Mouse (Mus musculus) MEL (cell line): ENCODE measurements at regions not wholly inside any gene's neighbourhood (a gene's known extent, or its start where the extent isn't known, plus 50 kb on each side); places are given as distances from the start of the nearest gene placed in this dataset.

Experiments used
- CTCF ChIP-seq, 3 experiments: IDR thresholded peaks in 2 of 3; conservative IDR thresholded peaks in 1 of 3; 2 replicates each; pipeline ENCODE4 v1.5.1; 2011 to 2012; ENCODE audit warnings: low read length in 3 of 3, low read depth in 2 of 3, mild to moderate bottlenecking in 2 of 3, improper control_type of control experiment in 1 of 3, inconsistent platforms in 1 of 3, mixed read lengths in 1 of 3, moderate library complexity in 1 of 3; ENCODE audit not compliant: control insufficient read depth in 1 of 3, insufficient read depth in 1 of 3, poor library complexity in 1 of 3, severe bottlenecking in 1 of 3
- EP300 ChIP-seq, 2 experiments: IDR thresholded peaks; 2 replicates each; pipeline ENCODE4 v1.6.1; 2011; ENCODE audit warnings: improper control_type of control experiment in 2 of 2, low read length in 2 of 2, low read depth in 1 of 2, mild to moderate bottlenecking in 1 of 2
- TCF12 ChIP-seq: IDR thresholded peaks from 2 replicates; pipeline ENCODE4 v1.6.1; 2014; ENCODE audit warnings: low read depth, mild to moderate bottlenecking, inconsistent platforms, low read length, improper control_type of control experiment, moderate library complexity
- ZC3H11A ChIP-seq: IDR thresholded peaks from 2 replicates; pipeline ENCODE4 v1.6.1; 2012; ENCODE audit warnings: low read depth, mild to moderate bottlenecking, inconsistent platforms, low read length, improper control_type of control experiment
- ZKSCAN1 ChIP-seq: IDR thresholded peaks from 2 replicates; pipeline ENCODE4 v1.6.1; 2012; ENCODE audit warnings: low read depth, mild to moderate bottlenecking, inconsistent platforms, low read length, improper control_type of control experiment, moderate library complexity

DNA sequence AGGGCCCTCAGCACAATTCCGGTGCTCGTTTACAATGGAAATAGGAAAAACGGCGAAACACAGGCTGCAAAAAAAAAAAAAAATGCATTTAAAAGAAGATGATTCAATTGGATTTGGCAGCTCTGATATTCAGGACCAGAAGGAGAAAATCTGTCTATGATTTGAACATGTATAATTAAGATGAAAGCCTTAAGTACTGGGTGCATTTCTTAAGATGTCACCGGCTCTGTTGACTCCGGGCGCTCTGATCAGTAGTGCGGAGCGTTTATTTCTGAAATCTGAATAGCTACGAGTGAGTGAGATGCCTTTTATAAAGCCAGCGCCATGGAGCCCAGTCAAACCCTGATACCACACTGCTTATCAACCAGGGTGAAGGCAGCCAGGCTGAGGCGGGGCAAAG, 168.7 kb upstream of the Rpl38 start:
- no peak for TF ChIP-seq ZKSCAN1
- no peak for TF ChIP-seq ZC3H11A
- TF ChIP-seq CTCF (IDR thresholded peaks at IDR 0.05 in 2 of 3, conservative IDR thresholded peaks at IDR 0.05 in 1 of 3; ENCODE audit: control insufficient read depth in 1 of 3, insufficient read depth in 1 of 3, low read depth in 2 of 3, low read length in 3 of 3, poor library complexity in 1 of 3, severe bottlenecking in 1 of 3), result no peak
- no peak for TF ChIP-seq EP300 (IDR thresholded peaks at IDR 0.05; ENCODE audit: low read depth in 1 of 2, low read length in 2 of 2)
- no peak for TF ChIP-seq TCF12
